Mouse (Mus musculus): ENCODE data around the gene Erc2. TPM values are rescaled to one million over a fixed set of nuclear protein-coding genes. Genes with fewer than 3 reads are reported as not detected.

Erc2 gene
- total and polyA plus RNA-seq, 3 experiments = not detected

GRCm38 (mm10) chr14:28267367-28267766 lies 645.1 kb downstream of the Erc2 start:
- H3K27ac ChIP-seq (ENCODE audit: insufficient read depth, low read depth) = no peak overlapping the region
- in situ Hi-C loops (cut with MboI; ENCODE audit: low pct_ligation_motif_present, low pct_unique_long_range_greater_than_20kb, low sequenced_read_pairs) (no loop called here), dilution Hi-C loops (cut with MboI; ENCODE audit: extremely low pct_ligation_motif_present, extremely low pct_unique_long_range_greater_than_20kb, low sequenced_read_pairs) (no loop called here)
- TF ChIP-seq USF2 (conservative IDR thresholded peaks at IDR 0.05; ENCODE audit: low read depth, low read length) = no peak
- TF ChIP-seq BHLHE40 (IDR thresholded peaks at IDR 0.05; ENCODE audit: low read depth, low read length) = no peak
- TF ChIP-seq ELF1 (IDR thresholded peaks at IDR 0.05; ENCODE audit: low read depth, low read length) = no peak
- no peak for TF ChIP-seq PAX5 (IDR thresholded peaks at IDR 0.05; ENCODE audit: low read length)
- no peak for TF ChIP-seq MEF2A (IDR thresholded peaks at IDR 0.05; ENCODE audit: borderline replicate concordance, low read depth, low read length)
- no peak for TF ChIP-seq MAX (IDR thresholded peaks at IDR 0.05; ENCODE audit: low read length)
- TF ChIP-seq POLR2AphosphoS2 (IDR thresholded peaks at IDR 0.05; ENCODE audit: low read depth, low read length) = no peak
- no peak for TF ChIP-seq MXI1 (IDR thresholded peaks at IDR 0.05; ENCODE audit: low read depth, low read length)
- no peak for TF ChIP-seq USF1 (IDR thresholded peaks at IDR 0.05; ENCODE audit: low read depth, low read length)
- no peak for TF ChIP-seq EP300 (IDR thresholded peaks at IDR 0.05; ENCODE audit: low read length)
- TF ChIP-seq RCOR1 (conservative IDR thresholded peaks at IDR 0.05; ENCODE audit: low read depth, low read length) = no peak
- no peak for TF ChIP-seq CTCF (conservative IDR thresholded peaks at IDR 0.05 in 1 of 2, IDR thresholded peaks at IDR 0.05 in 1 of 2; ENCODE audit: low read depth in 2 of 2, low read length in 2 of 2)
- TF ChIP-seq TBP (conservative IDR thresholded peaks at IDR 0.05; ENCODE audit: low read depth, low read length) = no peak
- TF ChIP-seq NELFE (IDR thresholded peaks at IDR 0.05; ENCODE audit: low read depth, low read length) = no peak
- no peak for TF ChIP-seq MAZ (IDR thresholded peaks at IDR 0.05; ENCODE audit: low read depth, low read length)
- no peak for TF ChIP-seq IRF4 (IDR thresholded peaks at IDR 0.05; ENCODE audit: low read depth, low read length)
- H3K9me3 ChIP-seq (replicated peaks; ENCODE audit: low read length) = peaks cover 56% of the 10 kb centered on the region
- no peak for DNase-seq (ENCODE audit: extremely low read depth)
- H3K4me2 ChIP-seq (ENCODE audit: insufficient read depth, low read depth, poor library complexity, severe bottlenecking) = no peak overlapping the region
- no peaks in the 10 kb centered on the region for H3K36me3 ChIP-seq (replicated peaks in 1 of 2; ENCODE audit: control insufficient read depth in 1 of 2, insufficient read depth in 1 of 2, low read length in 1 of 2)
- no peak overlapping the region for H3K9ac ChIP-seq (ENCODE audit: insufficient read depth, low read depth)
- H3K79me2 ChIP-seq (replicated peaks; ENCODE audit: control insufficient read depth, extremely low read depth, insufficient read depth, poor library complexity, severe bottlenecking) = no peaks in the 10 kb centered on the region
- no peak overlapping the region for H3K4me3 ChIP-seq (replicated peaks in 1 of 3; ENCODE audit: low read depth in 2 of 3, low read length in 2 of 3, poor library complexity in 1 of 3)
- H3K27me3 ChIP-seq (replicated peaks) = no peaks in the 10 kb centered on the region
- H3K4me1 ChIP-seq (ENCODE audit: control insufficient read depth in 1 of 2, insufficient read depth in 2 of 2) = no peaks in the 10 kb centered on the region

GRCm38 (mm10) chr14:28271846-28272245 lies 649.6 kb downstream of the Erc2 start:
- Histone ChIP-seq H3K4me3 (replicated peaks in 1 of 3; ENCODE audit: low read depth in 2 of 3, low read length in 2 of 3, poor library complexity in 1 of 3) (no peak overlapping the region), H3K4me2 (ENCODE audit: insufficient read depth, low read depth, poor library complexity, severe bottlenecking) (no peak overlapping the region), H3K27ac (ENCODE audit: insufficient read depth, low read depth) (no peak overlapping the region), H3K79me2 (replicated peaks; ENCODE audit: control insufficient read depth, extremely low read depth, insufficient read depth, poor library complexity, severe bottlenecking) (no peaks in the 10 kb centered on the region), H3K9ac (ENCODE audit: insufficient read depth, low read depth) (no peak overlapping the region), H3K9me3 (replicated peaks; ENCODE audit: low read length) (peaks cover 66% of the 10 kb centered on the region), H3K36me3 (replicated peaks in 1 of 2; ENCODE audit: control insufficient read depth in 1 of 2, insufficient read depth in 1 of 2, low read length in 1 of 2) (no peaks in the 10 kb centered on the region), H3K4me1 (ENCODE audit: control insufficient read depth in 1 of 2, insufficient read depth in 2 of 2) (no peaks in the 10 kb centered on the region), H3K27me3 (replicated peaks) (no peaks in the 10 kb centered on the region)
- DNase-seq (ENCODE audit: extremely low read depth) = no peak
- in situ Hi-C loops (cut with MboI; ENCODE audit: low pct_ligation_motif_present, low pct_unique_long_range_greater_than_20kb, low sequenced_read_pairs) = no loop called here
- dilution Hi-C loops (cut with MboI; ENCODE audit: extremely low pct_ligation_motif_present, extremely low pct_unique_long_range_greater_than_20kb, low sequenced_read_pairs) = no loop called here
- TF ChIP-seq ZMIZ1 (IDR thresholded peaks at IDR 0.05; ENCODE audit: low read depth, low read length) (no peak), CTCF (conservative IDR thresholded peaks at IDR 0.05 in 1 of 2, IDR thresholded peaks at IDR 0.05 in 1 of 2; ENCODE audit: low read depth in 2 of 2, low read length in 2 of 2) (no peak), BHLHE40 (IDR thresholded peaks at IDR 0.05; ENCODE audit: low read depth, low read length) (no peak)

Measured in CH12.LX (cell line).